Mouse (Mus musculus) adrenal gland, adult 8-10 months (tissue): ENCODE results near the gene Hspg2. TPM values are rescaled to one million over a fixed set of nuclear protein-coding genes. Genes with fewer than 3 reads are reported as not detected.
A peak's percentile ranks its signal among the peaks of the same experiment; 100 is the strongest.
"Not testable (repeated sequence)": the region's sequence is repeated elsewhere in the genome, so short reads cannot be mapped to it uniquely, and the experiment has no call there.

Experiments used
- DNase-seq: peaks from one replicate; pipeline ENCODE4 v3.0.0; 2022
- total RNA-seq, 4 experiments: library from RNA; stranded (reverse); gene quantifications; 2 replicates each; pipeline ENCODE4 v1.2.4; 2022

The Hspg2 gene
- 100 to 1,000 TPM; 107 to 236 (median 145) TPM for total RNA-seq

- peak; percentile 96 for DNase-seq
Observed at GRCm38 (mm10) chr4:137468260-137469080, at the start of gene Hspg2. Gene Hspg2, plus strand, starts transcription at chr4:137468769.

- no peak for DNase-seq
Observed at GRCm38 (mm10) chr4:137430502-137430901, 38.1 kb upstream of the Hspg2 start, which contains the start of gene Cela3b. Gene Cela3b, minus strand, starts transcription at chr4:137430540.

GRCm38 (mm10) chr4:137432700-137433550 is 35.6 kb upstream of the Hspg2 start:
- DNase-seq: not testable (repeated sequence)

GRCm38 (mm10) chr4:137436979-137437669 is 31.4 kb upstream of the Hspg2 start:
- DNase-seq: no peak

- DNase-seq: no peak
Observed at GRCm38 (mm10) chr4:137438842-137439241, 29.7 kb upstream of the Hspg2 start.

- DNase-seq: no peak
Observed at GRCm38 (mm10) chr4:137441332-137441731, 27.2 kb upstream of the Hspg2 start.

GRCm38 (mm10) chr4:137443625-137444024 is 24.9 kb upstream of the Hspg2 start:
- DNase-seq: peak; percentile 49

GRCm38 (mm10) chr4:137445881-137446280 is 22.7 kb upstream of the Hspg2 start:
- no peak for DNase-seq

- no peak for DNase-seq
Observed at GRCm38 (mm10) chr4:137447363-137448196, 21.0 kb upstream of the Hspg2 start.

GRCm38 (mm10) chr4:137448197-137448596 is 20.4 kb upstream of the Hspg2 start:
- DNase-seq: peak; percentile 64

- no peak for DNase-seq
Observed at GRCm38 (mm10) chr4:137448641-137449040, 19.9 kb upstream of the Hspg2 start.

- no peak for DNase-seq
Observed at GRCm38 (mm10) chr4:137449132-137449531, 19.4 kb upstream of the Hspg2 start.

- DNase-seq: no peak
Observed at GRCm38 (mm10) chr4:137449715-137450114, 18.9 kb upstream of the Hspg2 start.

- no peak for DNase-seq
Observed at GRCm38 (mm10) chr4:137452190-137452589, 16.4 kb upstream of the Hspg2 start.

- DNase-seq: no peak
Observed at GRCm38 (mm10) chr4:137453234-137453767, 15.3 kb upstream of the Hspg2 start, which contains the start of gene 1700013G24Rik. Gene 1700013G24Rik, plus strand, starts transcription at chr4:137453284.

- DNase-seq: no peak
Observed at GRCm38 (mm10) chr4:137454582-137454981, 14.0 kb upstream of the Hspg2 start.

- DNase-seq: no peak
Observed at GRCm38 (mm10) chr4:137456581-137456980, 12.0 kb upstream of the Hspg2 start.

GRCm38 (mm10) chr4:137457292-137457691 is 11.3 kb upstream of the Hspg2 start:
- DNase-seq: no peak

- DNase-seq: no peak
Observed at GRCm38 (mm10) chr4:137458310-137458709, 10.3 kb upstream of the Hspg2 start.

- DNase-seq: no peak
Observed at GRCm38 (mm10) chr4:137458861-137459260, 9.7 kb upstream of the Hspg2 start.

GRCm38 (mm10) chr4:137460676-137461075 is 7.9 kb upstream of the Hspg2 start:
- DNase-seq: no peak
